Mouse (Mus musculus): ENCODE measurements around the gene Ece1. TPM values are rescaled to one million over a fixed set of nuclear protein-coding genes. Genes with fewer than 3 reads are reported as not detected.

Ece1 gene
- polyA plus RNA-seq, 2 experiments: 11.4 to 15.9 TPM

- no peak for TF ChIP-seq EP300 (IDR thresholded peaks at IDR 0.05; ENCODE audit: low read depth)
- no peak for TF ChIP-seq CTCF (IDR thresholded peaks at IDR 0.05; ENCODE audit: low read depth)
- no peak overlapping the region for H3K4me3 ChIP-seq (ENCODE audit: insufficient read depth in 1 of 2, low read depth in 2 of 2, low read length in 2 of 2)
- no peaks in the 10 kb centered on the region for H3K36me3 ChIP-seq (replicated peaks; ENCODE audit: control insufficient read depth, insufficient read depth, low read depth)
- H3K27ac ChIP-seq: no peak overlapping the region
- no peaks in the 10 kb centered on the region for H3K9me3 ChIP-seq (ENCODE audit: control insufficient read depth, low read length)
- H3K9ac ChIP-seq (replicated peaks): no peak overlapping the region
- H3K4me1 ChIP-seq (replicated peaks; ENCODE audit: control insufficient read depth in 2 of 2, insufficient read depth in 2 of 2, low read length in 1 of 2): peaks cover 11 to 23% of the 10 kb centered on the region in 2 experiments
- WGBS (ENCODE audit: insufficient replicate concordance): 78% methylated on average over 15 of the region's 15 CpGs
- no peak overlapping the region for H3K4me2 ChIP-seq (ENCODE audit: low read depth)
- DNase-seq (ENCODE audit: low read depth in 3 of 3, low spot score in 3 of 3) (no peak), ATAC-seq (ENCODE audit: insufficient read depth) (no peak)
- no peaks in the 10 kb centered on the region for H3K27me3 ChIP-seq (ENCODE audit: control insufficient read depth, insufficient read depth, low read length)
Measured at GRCm38 (mm10) chr4:137923052-137923451, 61.0 kb downstream of the Ece1 start.

- no peak for DNase-seq (ENCODE audit: low read depth in 3 of 3, low spot score in 3 of 3)
- H3K27me3 ChIP-seq (ENCODE audit: control insufficient read depth, insufficient read depth, low read length): no peaks in the 10 kb centered on the region
- no peak overlapping the region for H3K27ac ChIP-seq
- no peak for TF ChIP-seq EP300 (IDR thresholded peaks at IDR 0.05; ENCODE audit: low read depth)
- no peak for TF ChIP-seq CTCF (IDR thresholded peaks at IDR 0.05; ENCODE audit: low read depth)
- H3K36me3 ChIP-seq (replicated peaks; ENCODE audit: control insufficient read depth, insufficient read depth, low read depth): no peaks in the 10 kb centered on the region
- H3K9ac ChIP-seq (replicated peaks): no peak overlapping the region
- H3K4me3 ChIP-seq (ENCODE audit: insufficient read depth in 1 of 2, low read depth in 2 of 2, low read length in 2 of 2): no peak overlapping the region
- 53% methylated on average over 4 of the region's 4 CpGs for WGBS (ENCODE audit: insufficient replicate concordance)
- peaks cover 32 to 36% of the 10 kb centered on the region in 2 experiments for H3K4me1 ChIP-seq (replicated peaks; ENCODE audit: control insufficient read depth in 2 of 2, insufficient read depth in 2 of 2, low read length in 1 of 2)
- ATAC-seq (ENCODE audit: insufficient read depth): no peak
- H3K4me2 ChIP-seq (ENCODE audit: low read depth): no peak overlapping the region
- H3K9me3 ChIP-seq (ENCODE audit: control insufficient read depth, low read length): no peaks in the 10 kb centered on the region
Measured at GRCm38 (mm10) chr4:137925176-137925575, 63.1 kb downstream of the Ece1 start.

DNA sequence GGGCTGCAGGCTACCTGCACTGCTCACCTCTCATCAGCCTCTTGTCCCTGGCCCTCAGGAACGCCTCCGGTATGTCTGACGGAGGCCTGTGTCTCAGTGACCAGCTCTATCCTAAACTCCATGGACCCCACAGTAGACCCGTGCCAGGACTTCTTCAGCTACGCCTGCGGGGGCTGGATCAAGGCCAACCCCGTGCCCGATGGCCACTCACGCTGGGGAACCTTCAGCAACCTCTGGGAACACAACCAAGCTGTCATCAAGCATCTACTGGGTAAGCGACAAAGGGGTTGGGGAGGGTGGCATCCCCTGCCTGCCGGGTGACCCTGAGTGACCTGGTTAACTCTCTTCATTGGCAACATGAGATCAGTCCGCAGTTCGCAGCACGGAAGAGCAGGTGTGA, 64.1 kb downstream of the Ece1 start:
- WGBS (ENCODE audit: insufficient replicate concordance): 85% methylated on average over 14 of the region's 14 CpGs
- H3K9me3 ChIP-seq (ENCODE audit: control insufficient read depth, low read length): no peaks in the 10 kb centered on the region
- no peak overlapping the region for H3K9ac ChIP-seq (replicated peaks)
- H3K27me3 ChIP-seq (ENCODE audit: control insufficient read depth, insufficient read depth, low read length): no peaks in the 10 kb centered on the region
- peaks cover 37 to 43% of the 10 kb centered on the region in 2 experiments for H3K4me1 ChIP-seq (replicated peaks; ENCODE audit: control insufficient read depth in 2 of 2, insufficient read depth in 2 of 2, low read length in 1 of 2)
- no peaks in the 10 kb centered on the region for H3K36me3 ChIP-seq (replicated peaks; ENCODE audit: control insufficient read depth, insufficient read depth, low read depth)
- no peak overlapping the region for H3K4me2 ChIP-seq (ENCODE audit: low read depth)
- DNase-seq (ENCODE audit: low read depth in 3 of 3, low spot score in 3 of 3): no peak
- H3K4me3 ChIP-seq (ENCODE audit: insufficient read depth in 1 of 2, low read depth in 2 of 2, low read length in 2 of 2): no peak overlapping the region
- TF ChIP-seq EP300 (IDR thresholded peaks at IDR 0.05; ENCODE audit: low read depth) (no peak), CTCF (IDR thresholded peaks at IDR 0.05; ENCODE audit: low read depth) (no peak)
- no peak for ATAC-seq (ENCODE audit: insufficient read depth)
- H3K27ac ChIP-seq: no peak overlapping the region

- no peak for DNase-seq (ENCODE audit: low read depth in 3 of 3, low spot score in 3 of 3)
- Histone ChIP-seq H3K4me3 (ENCODE audit: insufficient read depth in 1 of 2, low read depth in 2 of 2, low read length in 2 of 2) (no peak overlapping the region), H3K9me3 (ENCODE audit: control insufficient read depth, low read length) (no peaks in the 10 kb centered on the region), H3K4me1 (replicated peaks; ENCODE audit: control insufficient read depth in 2 of 2, insufficient read depth in 2 of 2, low read length in 1 of 2) (peaks cover 43 to 50% of the 10 kb centered on the region in 2 experiments), H3K4me2 (ENCODE audit: low read depth) (no peak overlapping the region), H3K36me3 (replicated peaks; ENCODE audit: control insufficient read depth, insufficient read depth, low read depth) (no peaks in the 10 kb centered on the region), H3K27ac (peak overlapping the region; percentile 93), H3K27me3 (ENCODE audit: control insufficient read depth, insufficient read depth, low read length) (no peaks in the 10 kb centered on the region), H3K9ac (replicated peaks) (peak overlapping the region; percentile 61; the same call in 1 of the 2 replicates)
- TF ChIP-seq EP300 (IDR thresholded peaks at IDR 0.05; ENCODE audit: low read depth): no peak
- no peak for ATAC-seq (ENCODE audit: insufficient read depth)
- WGBS (ENCODE audit: insufficient replicate concordance): 77% methylated on average over 7 of the region's 7 CpGs
Measured at GRCm38 (mm10) chr4:137927136-137927535, 65.1 kb downstream of the Ece1 start.

DNA sequence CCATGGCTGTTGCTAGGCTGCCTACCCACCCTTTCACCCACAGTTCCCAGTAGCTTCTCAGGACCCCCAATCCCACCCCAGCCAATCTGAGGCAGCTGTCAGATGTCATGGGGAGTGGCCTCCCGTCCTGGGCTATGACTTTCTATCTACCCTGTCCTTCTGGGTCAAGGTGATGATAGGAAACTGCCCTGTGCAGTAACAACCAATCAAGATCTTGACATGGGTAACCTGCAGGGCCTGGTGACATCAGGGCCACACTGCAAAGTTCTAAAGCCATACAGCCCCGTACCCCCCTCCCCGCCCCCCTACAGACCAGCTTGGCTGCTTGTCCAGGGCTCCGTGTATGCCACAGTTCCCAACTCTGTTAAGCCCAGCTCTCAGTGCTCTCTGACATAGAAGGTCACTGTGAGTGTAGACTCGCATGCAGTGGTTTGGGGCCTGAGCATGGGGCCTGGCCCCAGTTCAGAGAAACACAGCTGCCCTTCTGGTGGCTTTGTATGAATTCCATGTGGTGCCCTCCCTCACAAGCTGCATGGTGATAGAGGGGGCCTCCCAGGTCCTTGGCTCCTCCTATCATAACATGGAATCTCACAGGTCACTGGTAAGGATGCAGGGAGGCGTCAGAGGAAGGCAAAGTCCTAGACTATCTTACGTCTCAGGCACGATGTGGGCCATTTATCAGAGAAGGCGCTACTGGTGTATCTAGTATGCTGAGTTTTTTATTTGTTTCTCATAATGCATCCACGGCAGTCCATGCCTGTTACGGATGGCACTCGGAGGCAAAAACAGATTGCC, 65.9 kb downstream of the Ece1 start:
- 37% methylated on average over 12 of the region's 12 CpGs for WGBS (ENCODE audit: insufficient replicate concordance)
- H3K27ac ChIP-seq: peak overlapping the region; percentile 93
- no peak overlapping the region for H3K4me3 ChIP-seq (ENCODE audit: insufficient read depth in 1 of 2, low read depth in 2 of 2, low read length in 2 of 2)
- H3K9ac ChIP-seq (replicated peaks): peak overlapping the region; percentile 61
- H3K36me3 ChIP-seq (replicated peaks; ENCODE audit: control insufficient read depth, insufficient read depth, low read depth): no peaks in the 10 kb centered on the region
- ATAC-seq (ENCODE audit: insufficient read depth): peak; percentile 73
- H3K4me1 ChIP-seq (replicated peaks; ENCODE audit: control insufficient read depth in 2 of 2, insufficient read depth in 2 of 2, low read length in 1 of 2): peaks cover 50 to 58% of the 10 kb centered on the region in 2 experiments
- H3K9me3 ChIP-seq (ENCODE audit: control insufficient read depth, low read length): no peaks in the 10 kb centered on the region
- no peaks in the 10 kb centered on the region for H3K27me3 ChIP-seq (ENCODE audit: control insufficient read depth, insufficient read depth, low read length)
- H3K4me2 ChIP-seq (ENCODE audit: low read depth): peak overlapping the region; percentile 50
- TF ChIP-seq CTCF (IDR thresholded peaks at IDR 0.05; ENCODE audit: low read depth) (no peak), EP300 (IDR thresholded peaks at IDR 0.05; ENCODE audit: low read depth) (peak; percentile 47)
- DNase-seq (ENCODE audit: low read depth in 3 of 3, low spot score in 3 of 3): peak; percentile 58 to 60 (median 59)
